Mouse (Mus musculus): ENCODE results near the gene Arl6ip5.

- TF ChIP-seq CTCF (IDR thresholded peaks at IDR 0.05) (no peak), EP300 (IDR thresholded peaks at IDR 0.05) (no peak)
Measured at GRCm38 (mm10) chr6:97179367-97179828, 31.1 kb upstream of the Arl6ip5 start.
